Mouse (Mus musculus) thymus, adult 2 months (tissue): ENCODE data around the gene Slc4a4. TPM values are rescaled to one million over a fixed set of nuclear protein-coding genes. Genes with fewer than 3 reads are reported as not detected.

ENCODE experiments used
- DNase-seq: peaks from one replicate; pipeline ENCODE4 v3.0.0; 2021
- H3K27ac ChIP-seq: fragments of 200-500 bp; 2 replicates; pipeline ENCODE4 v1.5.1; 2012; ENCODE audit warnings: low read length, control low read depth; ENCODE audit not compliant: control insufficient read depth, insufficient read depth
- H3K27me3 ChIP-seq: fragments of 200-500 bp; 2 replicates; pipeline ENCODE4 v1.6.1; 2012; ENCODE audit warnings: mild to moderate bottlenecking, low read length, moderate library complexity, mixed read lengths; ENCODE audit not compliant: control insufficient read depth, insufficient read depth
- H3K36me3 ChIP-seq: fragments of 200-500 bp; 2 replicates; pipeline ENCODE4 v1.6.1; 2012; ENCODE audit warnings: mild to moderate bottlenecking, low read length, moderate library complexity; ENCODE audit not compliant: control insufficient read depth, insufficient read depth
- H3K4me1 ChIP-seq: fragments of 200-500 bp; replicated peaks from 2 replicates; pipeline ENCODE4 v1.6.1; 2012; ENCODE audit warnings: low read length; ENCODE audit not compliant: control insufficient read depth, insufficient read depth
- H3K4me3 ChIP-seq: fragments of 200-500 bp; 2 replicates; pipeline ENCODE4 v1.5.1; 2012; ENCODE audit warnings: mild to moderate bottlenecking, low read length, control low read depth, moderate library complexity; ENCODE audit not compliant: control insufficient read depth, insufficient read depth
- CTCF ChIP-seq: fragments of 200-500 bp; IDR thresholded peaks from 2 replicates; pipeline ENCODE4 v1.5.1; 2012; ENCODE audit warnings: mild to moderate bottlenecking, control low read depth, low read length, moderate library complexity, borderline replicate concordance; ENCODE audit not compliant: control insufficient read depth, poor library complexity, insufficient read depth; ENCODE audit errors: extremely low read depth
- POLR2A ChIP-seq: fragments of 200-500 bp; IDR thresholded peaks from 2 replicates; pipeline ENCODE4 v1.6.1; 2012; ENCODE audit warnings: mild to moderate bottlenecking, low read length, control low read depth, moderate library complexity; ENCODE audit not compliant: control insufficient read depth, poor library complexity, insufficient read depth; ENCODE audit errors: extremely low read depth
- WGBS: fragments of 180-500 bp; shearing (Covaris S2); methylation state at CpG from one replicate; pipeline ENCODE4 v1.1.7; 2018; 5-methylcytosine and 5-hydroxymethylcytosine counted together
- polyA plus RNA-seq: library from polyadenylated mRNA; depleted of rRNA; stranded (reverse); fragments of >200 nt; gene quantifications from 2 replicates; pipeline ENCODE4 v1.2.3, GENCODE M21; 2012

Slc4a4 gene
- polyA plus RNA-seq, 1 experiment: 2.0 TPM

GRCm38 (mm10) chr5:89135776-89136175, 249.2 kb downstream of the Slc4a4 start:
- 97% methylated on average over 11 of the region's 11 CpGs for WGBS
- no peak overlapping the region for H3K4me3 ChIP-seq
- no peak for TF ChIP-seq POLR2A
- no peak for TF ChIP-seq CTCF
- H3K4me1 ChIP-seq: no peaks in the 10 kb centered on the region
- no peak overlapping the region for H3K27ac ChIP-seq
- no peaks in the 10 kb centered on the region for H3K36me3 ChIP-seq
- H3K27me3 ChIP-seq: no peaks in the 10 kb centered on the region
- DNase-seq: no peak

GRCm38 (mm10) chr5:89140070-89140469, 253.5 kb downstream of the Slc4a4 start:
- Histone ChIP-seq H3K4me1 (no peaks in the 10 kb centered on the region), H3K4me3 (no peak overlapping the region), H3K36me3 (no peaks in the 10 kb centered on the region), H3K27me3 (no peaks in the 10 kb centered on the region), H3K27ac (no peak overlapping the region)
- TF ChIP-seq POLR2A (no peak), CTCF (no peak)
- no peak for DNase-seq
- 93% methylated on average over 2 of the region's 2 CpGs for WGBS

GRCm38 (mm10) chr5:89141761-89142160, 255.1 kb downstream of the Slc4a4 start:
- Histone ChIP-seq H3K27ac (no peak overlapping the region), H3K27me3 (no peaks in the 10 kb centered on the region), H3K4me3 (no peak overlapping the region), H3K4me1 (no peaks in the 10 kb centered on the region), H3K36me3 (no peaks in the 10 kb centered on the region)
- WGBS: 96% methylated on average over 2 of the region's 2 CpGs
- no peak for DNase-seq
- TF ChIP-seq CTCF (no peak), POLR2A (no peak)

GRCm38 (mm10) chr5:89146276-89146675, 259.7 kb downstream of the Slc4a4 start:
- H3K4me3 ChIP-seq: no peak overlapping the region

GRCm38 (mm10) chr5:89147282-89147790, 260.7 kb downstream of the Slc4a4 start:
- Histone ChIP-seq H3K27me3 (no peaks in the 10 kb centered on the region), H3K4me3 (no peak overlapping the region), H3K27ac (no peak overlapping the region), H3K36me3 (no peaks in the 10 kb centered on the region), H3K4me1 (no peaks in the 10 kb centered on the region)
- DNase-seq: no peak
- WGBS: 7% methylated on average over 13 of the region's 13 CpGs
- TF ChIP-seq CTCF (no peak), POLR2A (no peak)

More at GRCm38 (mm10) chr5:89146276-89146675, 259.7 kb downstream of the Slc4a4 start:
- DNase-seq: no peak
- TF ChIP-seq POLR2A (no peak), CTCF (no peak)
- H3K4me1 ChIP-seq: no peaks in the 10 kb centered on the region
- H3K27ac ChIP-seq: no peak overlapping the region
- 87% methylated on average over 2 of the region's 2 CpGs for WGBS
- H3K36me3 ChIP-seq: no peaks in the 10 kb centered on the region
- no peaks in the 10 kb centered on the region for H3K27me3 ChIP-seq

- H3K27ac ChIP-seq: no peak overlapping the region
- DNase-seq: no peak
These were observed 262.9 kb downstream of the Slc4a4 start for GRCm38 (mm10) chr5:89149436-89150040.

More at GRCm38 (mm10) chr5:89149436-89150040, 262.9 kb downstream of the Slc4a4 start:
- 88% methylated on average over 2 of the region's 2 CpGs for WGBS
- H3K4me1 ChIP-seq: no peaks in the 10 kb centered on the region
- H3K27me3 ChIP-seq: no peaks in the 10 kb centered on the region
- no peak overlapping the region for H3K4me3 ChIP-seq
- no peaks in the 10 kb centered on the region for H3K36me3 ChIP-seq
- TF ChIP-seq POLR2A (no peak), CTCF (no peak)
